Mouse (Mus musculus): ENCODE results near the gene Fbxw25. TPM values are rescaled to one million over a fixed set of nuclear protein-coding genes. Genes with fewer than 3 reads are reported as not detected.
"Not testable (repeated sequence)": the region's sequence is repeated elsewhere in the genome, so short reads cannot be mapped to it uniquely, and the experiment has no call there.

Fbxw25 gene
- polyA plus RNA-seq (2014; fragmentation: Nextera tagmentation; extraction: Ambion mirVana), result not detected in 2 replicates

- not testable (repeated sequence) for H3K27ac ChIP-seq (replicated peaks in 1 of 2; ENCODE audit: control insufficient read depth in 1 of 2, insufficient read depth in 1 of 2, low read depth in 2 of 2, low read length in 2 of 2); H3K27me3 ChIP-seq (ENCODE audit: control insufficient read depth, insufficient read depth, low read length); H3K4me1 ChIP-seq (ENCODE audit: control insufficient read depth in 2 of 2, insufficient read depth in 2 of 2, low read length in 2 of 2); ATAC-seq (ENCODE audit: insufficient number of reproducible peaks, insufficient read depth, low FRiP score, low read depth); H3K36me3 ChIP-seq (ENCODE audit: control insufficient read depth, insufficient read depth, low read length); H3K9me3 ChIP-seq (ENCODE audit: control insufficient read depth, low read length); H3K9ac ChIP-seq (ENCODE audit: low read length); H3K4me2 ChIP-seq (ENCODE audit: low read length); H3K4me3 ChIP-seq (ENCODE audit: control insufficient read depth in 1 of 2, insufficient read depth in 1 of 2, low read depth in 1 of 2, low read length in 2 of 2)
- 50% methylated on average over 2 of the region's 2 CpGs for whole genome bisulfite sequencing
Observed at GRCm38 (mm10) chr9:109664552-109664951, at the start of gene Fbxw25. Fbxw25 (minus strand) TSS chr9:109664652.

- not testable (repeated sequence) for H3K4me1 ChIP-seq (ENCODE audit: control insufficient read depth in 2 of 2, insufficient read depth in 2 of 2, low read length in 2 of 2); ATAC-seq (ENCODE audit: insufficient number of reproducible peaks, insufficient read depth, low FRiP score, low read depth); H3K36me3 ChIP-seq (ENCODE audit: control insufficient read depth, insufficient read depth, low read length); H3K4me2 ChIP-seq (ENCODE audit: low read length); H3K27ac ChIP-seq (replicated peaks in 1 of 2; ENCODE audit: control insufficient read depth in 1 of 2, insufficient read depth in 1 of 2, low read depth in 2 of 2, low read length in 2 of 2); H3K9ac ChIP-seq (ENCODE audit: low read length); H3K27me3 ChIP-seq (ENCODE audit: control insufficient read depth, insufficient read depth, low read length); H3K4me3 ChIP-seq (ENCODE audit: control insufficient read depth in 1 of 2, insufficient read depth in 1 of 2, low read depth in 1 of 2, low read length in 2 of 2); H3K9me3 ChIP-seq (ENCODE audit: control insufficient read depth, low read length)
- WGBS, result 49% methylated on average over 4 of the region's 4 CpGs
Observed at GRCm38 (mm10) chr9:109702600-109702999, 38.1 kb upstream of the Fbxw25 start, which contains the start of gene Fbxw18. Fbxw18 (minus strand) TSS chr9:109702700.

GRCm38 (mm10) chr9:109685299-109685698, 20.8 kb upstream of the Fbxw25 start:
- H3K4me2 ChIP-seq (ENCODE audit: low read length), result no peak overlapping the region
- no peak overlapping the region for H3K27ac ChIP-seq (replicated peaks in 1 of 2; ENCODE audit: control insufficient read depth in 1 of 2, insufficient read depth in 1 of 2, low read depth in 2 of 2, low read length in 2 of 2)
- ATAC-seq (ENCODE audit: insufficient number of reproducible peaks, insufficient read depth, low FRiP score, low read depth), result no peak
- no peak overlapping the region for H3K4me3 ChIP-seq (ENCODE audit: control insufficient read depth in 1 of 2, insufficient read depth in 1 of 2, low read depth in 1 of 2, low read length in 2 of 2)
- WGBS, result 8% methylated on average over 1 of the region's 1 CpGs
- no peak overlapping the region for H3K9ac ChIP-seq (ENCODE audit: low read length)
- no peaks in the 10 kb centered on the region for H3K27me3 ChIP-seq (ENCODE audit: control insufficient read depth, insufficient read depth, low read length)
- H3K9me3 ChIP-seq (ENCODE audit: control insufficient read depth, low read length), result no peaks in the 10 kb centered on the region
- H3K36me3 ChIP-seq (ENCODE audit: control insufficient read depth, insufficient read depth, low read length), result no peaks in the 10 kb centered on the region
- H3K4me1 ChIP-seq (ENCODE audit: control insufficient read depth in 2 of 2, insufficient read depth in 2 of 2, low read length in 2 of 2), result no peaks in the 10 kb centered on the region

GRCm38 (mm10) chr9:109625957-109626356, 38.5 kb downstream of the Fbxw25 start, which contains the start of gene Fbxw24:
Fbxw24 (minus strand) TSS chr9:109626057.
- not testable (repeated sequence) for H3K27me3 ChIP-seq (ENCODE audit: control insufficient read depth, insufficient read depth, low read length)

GRCm38 (mm10) chr9:109606837-109607236, 57.6 kb downstream of the Fbxw25 start:
- H3K36me3 ChIP-seq (ENCODE audit: control insufficient read depth, insufficient read depth, low read length); H3K4me2 ChIP-seq (ENCODE audit: low read length); H3K9me3 ChIP-seq (ENCODE audit: control insufficient read depth, low read length); H3K9ac ChIP-seq (ENCODE audit: low read length); H3K4me1 ChIP-seq (ENCODE audit: control insufficient read depth in 2 of 2, insufficient read depth in 2 of 2, low read length in 2 of 2); H3K27me3 ChIP-seq (ENCODE audit: control insufficient read depth, insufficient read depth, low read length); H3K27ac ChIP-seq (replicated peaks in 1 of 2; ENCODE audit: control insufficient read depth in 1 of 2, insufficient read depth in 1 of 2, low read depth in 2 of 2, low read length in 2 of 2); H3K4me3 ChIP-seq (ENCODE audit: control insufficient read depth in 1 of 2, insufficient read depth in 1 of 2, low read depth in 1 of 2, low read length in 2 of 2); ATAC-seq (ENCODE audit: insufficient number of reproducible peaks, insufficient read depth, low FRiP score, low read depth): not testable (repeated sequence)
- 37% methylated on average over 5 of the region's 5 CpGs for WGBS

More at GRCm38 (mm10) chr9:109625957-109626356, 38.5 kb downstream of the Fbxw25 start, which contains the start of gene Fbxw24:
- not testable (repeated sequence) for H3K36me3 ChIP-seq (ENCODE audit: control insufficient read depth, insufficient read depth, low read length); H3K27ac ChIP-seq (replicated peaks in 1 of 2; ENCODE audit: control insufficient read depth in 1 of 2, insufficient read depth in 1 of 2, low read depth in 2 of 2, low read length in 2 of 2); ATAC-seq (ENCODE audit: insufficient number of reproducible peaks, insufficient read depth, low FRiP score, low read depth); H3K4me3 ChIP-seq (ENCODE audit: control insufficient read depth in 1 of 2, insufficient read depth in 1 of 2, low read depth in 1 of 2, low read length in 2 of 2); H3K9me3 ChIP-seq (ENCODE audit: control insufficient read depth, low read length); H3K9ac ChIP-seq (ENCODE audit: low read length); H3K4me1 ChIP-seq (ENCODE audit: control insufficient read depth in 2 of 2, insufficient read depth in 2 of 2, low read length in 2 of 2); H3K4me2 ChIP-seq (ENCODE audit: low read length)
- 87% methylated on average over 2 of the region's 2 CpGs for WGBS

GRCm38 (mm10) chr9:109602128-109602527, 62.3 kb downstream of the Fbxw25 start:
- not testable (repeated sequence) for H3K36me3 ChIP-seq (ENCODE audit: control insufficient read depth, insufficient read depth, low read length); H3K9ac ChIP-seq (ENCODE audit: low read length); H3K4me2 ChIP-seq (ENCODE audit: low read length); H3K4me3 ChIP-seq (ENCODE audit: control insufficient read depth in 1 of 2, insufficient read depth in 1 of 2, low read depth in 1 of 2, low read length in 2 of 2); H3K27me3 ChIP-seq (ENCODE audit: control insufficient read depth, insufficient read depth, low read length); H3K27ac ChIP-seq (replicated peaks in 1 of 2; ENCODE audit: control insufficient read depth in 1 of 2, insufficient read depth in 1 of 2, low read depth in 2 of 2, low read length in 2 of 2); ATAC-seq (ENCODE audit: insufficient number of reproducible peaks, insufficient read depth, low FRiP score, low read depth); H3K9me3 ChIP-seq (ENCODE audit: control insufficient read depth, low read length); H3K4me1 ChIP-seq (ENCODE audit: control insufficient read depth in 2 of 2, insufficient read depth in 2 of 2, low read length in 2 of 2)
- 44% methylated on average over 2 of the region's 2 CpGs for WGBS

GRCm38 (mm10) chr9:109597226-109597625, 67.2 kb downstream of the Fbxw25 start:
- H3K27me3 ChIP-seq (ENCODE audit: control insufficient read depth, insufficient read depth, low read length), result no peaks in the 10 kb centered on the region
- no peak overlapping the region for H3K9ac ChIP-seq (ENCODE audit: low read length)
- no peak overlapping the region for H3K4me2 ChIP-seq (ENCODE audit: low read length)
- H3K4me1 ChIP-seq (ENCODE audit: control insufficient read depth in 2 of 2, insufficient read depth in 2 of 2, low read length in 2 of 2), result no peaks in the 10 kb centered on the region
- H3K4me3 ChIP-seq (ENCODE audit: control insufficient read depth in 1 of 2, insufficient read depth in 1 of 2, low read depth in 1 of 2, low read length in 2 of 2), result no peak overlapping the region
- H3K27ac ChIP-seq (replicated peaks in 1 of 2; ENCODE audit: control insufficient read depth in 1 of 2, insufficient read depth in 1 of 2, low read depth in 2 of 2, low read length in 2 of 2), result no peak overlapping the region
- no peaks in the 10 kb centered on the region for H3K36me3 ChIP-seq (ENCODE audit: control insufficient read depth, insufficient read depth, low read length)
- H3K9me3 ChIP-seq (ENCODE audit: control insufficient read depth, low read length), result 0 out of 2 replicates have a peak, but pooled peaks cover 8% of the 10 kb centered on the region
- no peak for ATAC-seq (ENCODE audit: insufficient number of reproducible peaks, insufficient read depth, low FRiP score, low read depth)
